Mouse (Mus musculus): ENCODE measurements at regions not wholly inside any gene's neighbourhood (a gene's known extent, or its start where the extent isn't known, plus 50 kb on each side); places are given as distances from the start of the nearest gene placed in this dataset.

- TF ChIP-seq EP300 (IDR thresholded peaks at IDR 0.05; ENCODE audit: low read depth) (no peak), CTCF (IDR thresholded peaks at IDR 0.05; ENCODE audit: low read depth) (no peak)
Observed at GRCm38 (mm10) chr12:119084814-119085213, 118.6 kb upstream of the Abcb5 start.
